Mouse (Mus musculus) embryonic facial prominence, embryonic 13.5 days (tissue): ENCODE measurements at regions not wholly inside any gene's neighbourhood (a gene's known extent, or its start where the extent isn't known, plus 50 kb on each side); places are given as distances from the start of the nearest gene placed in this dataset. TPM values are rescaled to one million over a fixed set of nuclear protein-coding genes. Genes with fewer than 3 reads are reported as not detected.

Source experiments
- ATAC-seq: fragments of 200-750 bp; cut with Nextera tagmentation; 2 replicates; pipeline ENCODE4 v1.8.0; 2017; ENCODE audit warnings: low read depth; ENCODE audit not compliant: insufficient number of reproducible peaks, insufficient read depth, low FRiP score, low TSS enrichment
- H3K27ac ChIP-seq: fragments of 300-500 bp; sonication (generic); 2 replicates; pipeline ENCODE4 v1.5.1; 2015; ENCODE audit warnings: moderate library complexity, mild to moderate bottlenecking, inconsistent platforms
- H3K27me3 ChIP-seq: fragments of 300-500 bp; sonication (generic); 2 replicates; pipeline ENCODE4 v1.6.1; 2015; ENCODE audit warnings: mild to moderate bottlenecking, inconsistent platforms
- H3K36me3 ChIP-seq: fragments of 300-500 bp; sonication (generic); 2 replicates; pipeline ENCODE4 v1.6.1; 2015; ENCODE audit warnings: mild to moderate bottlenecking, inconsistent platforms
- H3K4me1 ChIP-seq: fragments of 300-500 bp; sonication (generic); 2 replicates; pipeline ENCODE4 v1.6.1; 2015; ENCODE audit warnings: inconsistent platforms
- H3K4me2 ChIP-seq: fragments of 300-500 bp; sonication (generic); 2 replicates; pipeline ENCODE4 v1.6.1; 2015; ENCODE audit warnings: moderate library complexity, mild to moderate bottlenecking, inconsistent platforms
- H3K4me3 ChIP-seq: fragments of 300-500 bp; sonication (generic); 2 replicates; pipeline ENCODE4 v1.5.1; 2015; ENCODE audit warnings: mild to moderate bottlenecking, inconsistent platforms
- H3K9ac ChIP-seq: fragments of 300-500 bp; sonication (generic); 2 replicates; pipeline ENCODE4 v1.6.1; 2015; ENCODE audit warnings: mild to moderate bottlenecking, inconsistent platforms
- H3K9me3 ChIP-seq: fragments of 300-500 bp; sonication (generic); 2 replicates; pipeline ENCODE4 v1.6.1; 2016; ENCODE audit warnings: inconsistent platforms
- WGBS: fragments of 180-500 bp; shearing (Covaris S2); methylation state at CpG from one replicate; pipeline ENCODE4 v1.1.7; 2015; ENCODE audit warnings: mixed read lengths; 5-methylcytosine and 5-hydroxymethylcytosine counted together
- microRNA-seq: library from miRNA; unstranded; fragments of <30 nt; microRNA quantifications from one replicate; pipeline ENCODE4, GENCODE M21; 2016

GRCm38 (mm10) chr15:62044654-62045335 lies 1122.0 kb upstream of the A1bg start:
- WGBS = 89% methylated on average over 7 of the region's 7 CpGs
- no peaks in the 10 kb centered on the region for H3K9me3 ChIP-seq
- no peaks in the 10 kb centered on the region for H3K27me3 ChIP-seq
- H3K36me3 ChIP-seq = no peaks in the 10 kb centered on the region
- H3K4me1 ChIP-seq = peaks cover 16% of the 10 kb centered on the region
- no peak overlapping the region for H3K4me3 ChIP-seq
- H3K4me2 ChIP-seq = no peak overlapping the region
- no peak for ATAC-seq
- H3K27ac ChIP-seq = no peak overlapping the region
- no peak overlapping the region for H3K9ac ChIP-seq

GRCm38 (mm10) chr15:62043617-62044392 lies 1121.0 kb upstream of the A1bg start:
- no peak overlapping the region for H3K4me2 ChIP-seq
- no peak overlapping the region for H3K27ac ChIP-seq
- 84% methylated on average over 20 of the region's 20 CpGs for WGBS
- no peaks in the 10 kb centered on the region for H3K36me3 ChIP-seq
- ATAC-seq = no peak
- peaks cover 19% of the 10 kb centered on the region for H3K4me1 ChIP-seq
- no peaks in the 10 kb centered on the region for H3K9me3 ChIP-seq
- H3K27me3 ChIP-seq = no peaks in the 10 kb centered on the region
- no peak overlapping the region for H3K9ac ChIP-seq
- no peak overlapping the region for H3K4me3 ChIP-seq

- no peak for ATAC-seq
- no peaks in the 10 kb centered on the region for H3K9me3 ChIP-seq
- no peak overlapping the region for H3K9ac ChIP-seq
- H3K27me3 ChIP-seq = no peaks in the 10 kb centered on the region
- H3K36me3 ChIP-seq = no peaks in the 10 kb centered on the region
- H3K4me1 ChIP-seq = peaks cover 26% of the 10 kb centered on the region
- no peak overlapping the region for H3K4me2 ChIP-seq
- no peak overlapping the region for H3K27ac ChIP-seq
- 58% methylated on average over 6 of the region's 6 CpGs for WGBS
- no peak overlapping the region for H3K4me3 ChIP-seq
Measured at GRCm38 (mm10) chr15:62042924-62043504, 1120.2 kb upstream of the A1bg start.

Small RNA genes in the stretch of these regions (microRNA-seq; reads per million reads assigned to microRNA genes)
- not detected for gene Gm24810
